8 mouse cellular contexts compared by ENCODE assay signal in genomic region chr1:125561841-125562240, GRCm38 (mm10). TPM values are rescaled to one million over a fixed set of nuclear protein-coding genes. Genes with fewer than 3 reads are reported as not detected.
DNase-seq lines count a peak whose midpoint lies in the region; ATAC-seq and TF ChIP-seq lines count a peak whose summit lies in the region.

No protein-coding gene starts in this region.

- TF ChIP-seq EP300 in liver, embryonic 14.5 days (IDR thresholded peaks at IDR 0.05; ENCODE audit: low read depth) = no peak

- peak overlapping the region; percentile 91 for H3K4me3 ChIP-seq in bone marrow macrophage, adult 2 months (ENCODE audit: insufficient read depth, low read length)
- peak overlapping the region; percentile 75 to 87 for H3K4me3 ChIP-seq in heart, embryonic 14.5 days (ENCODE audit: control insufficient read depth in 1 of 2, insufficient read depth in 1 of 2, low read depth in 1 of 2, low read length in 2 of 2)
- H3K4me3 ChIP-seq in liver, embryonic 14.5 days (ENCODE audit: insufficient read depth in 1 of 2, low read depth in 2 of 2, low read length in 2 of 2) = peak overlapping the region; percentile 14 to 74; a peak in 3 of 4 replicates

- H3K9me3 ChIP-seq in heart, embryonic 14.5 days (ENCODE audit: control insufficient read depth, low read length) = no peaks in the 10 kb centered on the region
- no peaks in the 10 kb centered on the region for H3K9me3 ChIP-seq in liver, embryonic 14.5 days (ENCODE audit: control insufficient read depth, low read length)

- H3K9ac ChIP-seq in heart, embryonic 14.5 days (ENCODE audit: low read length) = peak overlapping the region; percentile 93
- no peak overlapping the region for H3K9ac ChIP-seq in liver, embryonic 14.5 days (replicated peaks)

- whole genome bisulfite sequencing in heart, embryonic 14.5 days = 57% methylated on average over 4 of the region's 4 CpGs
- 80% methylated on average over 4 of the region's 4 CpGs for WGBS in liver, embryonic 14.5 days (ENCODE audit: insufficient replicate concordance)

- ATAC-seq in heart, embryonic 14.5 days (ENCODE audit: insufficient number of reproducible peaks, insufficient read depth, low FRiP score, low read depth) = no peak
- ATAC-seq in liver, embryonic 14.5 days (ENCODE audit: insufficient read depth) = no peak

- peak overlapping the region; percentile 85 for H3K4me2 ChIP-seq in heart, embryonic 14.5 days (ENCODE audit: low read length)
- H3K4me2 ChIP-seq in liver, embryonic 14.5 days (ENCODE audit: low read depth) = peak overlapping the region; percentile 81

- TF ChIP-seq CTCF in bone marrow macrophage, adult 2 months (IDR thresholded peaks at IDR 0.05; ENCODE audit: low read depth, low read length) = no peak
- no peak for TF ChIP-seq CTCF in liver, embryonic 14.5 days (IDR thresholded peaks at IDR 0.05; ENCODE audit: low read depth)

- TF ChIP-seq POLR2A in bone marrow macrophage, adult 2 months (IDR thresholded peaks at IDR 0.05; ENCODE audit: borderline replicate concordance, low read depth, low read length) = no peak

- peaks cover 37% of the 10 kb centered on the region for H3K36me3 ChIP-seq in heart, embryonic 14.5 days (ENCODE audit: control insufficient read depth, insufficient read depth, low read length)
- H3K36me3 ChIP-seq in liver, embryonic 14.5 days (replicated peaks; ENCODE audit: control insufficient read depth, insufficient read depth, low read depth) = no peaks in the 10 kb centered on the region

- no peak overlapping the region for H3K27ac ChIP-seq in bone marrow macrophage, adult 2 months (ENCODE audit: insufficient read depth, low read depth, low read length)
- peak overlapping the region; percentile 88 to 91 for H3K27ac ChIP-seq in heart, embryonic 14.5 days (replicated peaks in 1 of 2; ENCODE audit: control insufficient read depth in 1 of 2, insufficient read depth in 1 of 2, low read depth in 2 of 2, low read length in 2 of 2)
- no peak overlapping the region for H3K27ac ChIP-seq in liver, embryonic 14.5 days

- H3K27me3 ChIP-seq in heart, embryonic 14.5 days (ENCODE audit: control insufficient read depth, insufficient read depth, low read length) = no peaks in the 10 kb centered on the region
- no peaks in the 10 kb centered on the region for H3K27me3 ChIP-seq in liver, embryonic 14.5 days (ENCODE audit: control insufficient read depth, insufficient read depth, low read length)

- peak; percentile 14 for DNase-seq in kidney, adult 9 months
- DNase-seq in kidney, adult 11 months = no peak
- DNase-seq in liver, embryonic 14.5 days (ENCODE audit: low read depth in 3 of 3, low spot score in 3 of 3) = no peak
- no peak for DNase-seq in urinary bladder, adult 18-20 months (ENCODE audit: low spot score in 2 of 2)
- no peak for DNase-seq in layer of hippocampus, postnatal 36 days
- no peak for DNase-seq in adrenal gland, postnatal 4 days (ENCODE audit: low spot score in 2 of 2)

- peaks cover 13% of the 10 kb centered on the region for H3K4me1 ChIP-seq in bone marrow macrophage, adult 2 months (ENCODE audit: control insufficient read depth, insufficient read depth, low read length)
- H3K4me1 ChIP-seq in heart, embryonic 14.5 days (ENCODE audit: control insufficient read depth in 2 of 2, insufficient read depth in 2 of 2, low read length in 2 of 2) = peaks cover 6 to 15% of the 10 kb centered on the region in 2 experiments
- peaks cover 5 to 6% of the 10 kb centered on the region in 2 experiments for H3K4me1 ChIP-seq in liver, embryonic 14.5 days (replicated peaks; ENCODE audit: control insufficient read depth in 2 of 2, insufficient read depth in 2 of 2, low read length in 1 of 2)

RNA-seq across cellular contexts. Expression of gene Slc35f5, which starts 1.4 kb away (rescaled TPM):
- polyA plus RNA-seq in bone marrow macrophage, adult 2 months (2012; ENCODE audit: insufficient read depth, insufficient read length, missing spikeins) = 37.1 and 37.3 TPM in 2 replicates
- 88.4 and 89.9 TPM in 2 replicates for polyA plus RNA-seq in heart, embryonic 14.5 days (2014; fragmentation: Nextera tagmentation; extraction: Ambion mirVana)
- 10.4 and 12.4 TPM in 2 replicates for polyA plus RNA-seq in liver, embryonic 14.5 days (2012; rRNA removed)
- 21.5 and 22.6 TPM in 2 replicates for polyA plus RNA-seq in liver, embryonic 14.5 days (2014; fragmentation: Nextera tagmentation; extraction: Ambion mirVana)
- total RNA-seq in layer of hippocampus, postnatal 36 days (2021) = 10 to 100 TPM; 27.7 to 29.8 TPM
- total RNA-seq in adrenal gland, postnatal 4 days (2021) = 10 to 100 TPM; 41.6 to 45.2 TPM

Comparison
In these comparisons a context has a peak if more than half of its experiments do, and no peak if none do; other contexts are left out.
1. H3K27ac ChIP-seq: peak in heart, embryonic 14.5 days (2 of 2); none in bone marrow macrophage, adult 2 months (single experiment) and liver, embryonic 14.5 days (single experiment).
2. Peak in every context shown above with its lines, with median percentiles within 50 percentile points of each other: H3K4me3 ChIP-seq.